10 mouse cellular contexts compared by ENCODE assay signal in the genomic region with DNA sequence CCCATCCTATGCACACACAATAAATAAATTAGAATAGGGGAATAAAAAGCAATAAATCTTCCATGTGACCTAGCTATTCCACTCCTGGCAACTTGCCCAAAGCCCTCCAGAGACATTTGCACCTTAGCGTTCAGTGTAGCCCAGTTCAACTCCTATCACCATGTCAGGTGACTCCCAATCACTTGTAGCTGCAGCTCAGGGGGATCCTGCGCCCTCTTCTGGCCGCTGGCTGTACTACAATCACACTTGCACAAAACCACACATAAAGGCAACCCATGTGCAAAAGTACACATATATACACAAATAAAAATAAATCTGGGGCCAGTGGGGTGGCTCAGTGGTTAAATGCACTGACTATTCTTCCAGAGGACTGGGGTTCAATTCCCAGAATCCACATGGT. TPM values are rescaled to one million over a fixed set of nuclear protein-coding genes. Genes with fewer than 3 reads are reported as not detected.
DNase-seq lines count a peak whose midpoint lies in the region; ATAC-seq and TF ChIP-seq lines count a peak whose summit lies in the region.
"Had no signal": no experiment of that assay in that cellular context is flagged by ENCODE, and none has a peak within 500 bp of the region (broad histone marks: within the 10 kb centered on the region; RNA-seq: fewer than 3 reads in every experiment).

No protein-coding gene starts in this region.

- no peak for TF ChIP-seq POLR2A in lung, adult 2 months (IDR thresholded peaks at IDR 0.05; ENCODE audit: borderline replicate concordance, extremely low read depth, low read depth, low read length)

- peak; percentile 63; the same call in 1 of the 2 replicates for ATAC-seq in erythroid progenitor cell, adult 5-6 weeks (replicated peaks; ENCODE audit: low FRiP score, poor library complexity, severe bottlenecking)

- H3K4me3 ChIP-seq in lung, adult 2 months (replicated peaks; ENCODE audit: extremely low read depth, low read depth, low read length) = no peak overlapping the region
- H3K4me3 ChIP-seq: neural tube, embryonic 13.5 days had no signal

- 16% methylated on average over 3 of the region's 3 CpGs for WGBS in lung, adult 2 months

- DNase-seq in cerebellum, postnatal 10 days = peak; percentile 44 to 66
- DNase-seq in cerebellum, adult 11 months = no peak
- DNase-seq in lung, adult 2 months = peak; percentile 43
- DNase-seq in lung, postnatal 25 days (ENCODE audit: low spot score) = no peak
- DNase-seq in retina, embryonic 14.5 days (ENCODE audit: low spot score) = peak; percentile 49
- no peak for DNase-seq in left cerebral cortex, adult 9 months (ENCODE audit: low spot score in 2 of 2)
- DNase-seq in heart, adult 9 months (ENCODE audit: low spot score in 2 of 2) = no peak

- peak; percentile 67 for TF ChIP-seq CTCF in lung, adult 2 months (IDR thresholded peaks at IDR 0.05; ENCODE audit: insufficient read depth, low read length)

- H3K4me1 ChIP-seq in lung, adult 2 months (ENCODE audit: control insufficient read depth, insufficient read depth, low read length) = no peaks in the 10 kb centered on the region
- H3K4me1 ChIP-seq: neural tube, embryonic 13.5 days had no signal

RNA-seq across cellular contexts. Expression of a gene that starts 14.3 kb away (rescaled TPM):
- polyA plus RNA-seq in lung, adult 2 months (2012; rRNA removed) = 36.2 and 45.7 TPM in 2 replicates
- total RNA-seq in erythroid progenitor cell, adult 5-6 weeks (2015; ENCODE audit: low replicate concordance) = 0.72 and 2.9 TPM in 2 replicates
- total RNA-seq in erythroid progenitor cell, adult 5-6 weeks (2017; ENCODE audit: low replicate concordance) = 0.77 TPM in 1 of 2 replicates, not detected in the other

RNA-seq across cellular contexts. Expression of a gene that starts 26.9 kb away (rescaled TPM):
- 5.1 and 5.3 TPM in 2 replicates for polyA plus RNA-seq in lung, adult 2 months (2012; rRNA removed)
- not detected in 2 replicates for total RNA-seq in erythroid progenitor cell, adult 5-6 weeks (2015; ENCODE audit: low replicate concordance)
- not detected in 2 replicates for total RNA-seq in erythroid progenitor cell, adult 5-6 weeks (2017; ENCODE audit: low replicate concordance)

RNA-seq across cellular contexts. Expression of a gene that starts 32.1 kb away (rescaled TPM):
- polyA plus RNA-seq in lung, adult 2 months (2012; rRNA removed) = 2.3 and 3.9 TPM in 2 replicates
- total RNA-seq in erythroid progenitor cell, adult 5-6 weeks (2015; ENCODE audit: low replicate concordance) = not detected in 2 replicates
- total RNA-seq in erythroid progenitor cell, adult 5-6 weeks (2017; ENCODE audit: low replicate concordance) = not detected in 2 replicates
- total RNA-seq: hematopoietic stem cell, adult 5-6 weeks had no signal

RNA-seq across cellular contexts. Expression of a gene that starts 53.1 kb away (rescaled TPM):
- 27.1 and 30.4 TPM in 2 replicates for polyA plus RNA-seq in lung, adult 2 months (2012; rRNA removed)
- total RNA-seq in erythroid progenitor cell, adult 5-6 weeks (2015; ENCODE audit: low replicate concordance) = 72.9 and 77.1 TPM in 2 replicates
- total RNA-seq in erythroid progenitor cell, adult 5-6 weeks (2017; ENCODE audit: low replicate concordance) = 132 and 139 TPM in 2 replicates

Comparison
In these comparisons a context has a peak if more than half of its experiments do, and no peak if none do; other contexts are left out.
1. DNase-seq: peak in cerebellum, postnatal 10 days (2 of 2), lung, adult 2 months (single experiment) and retina, embryonic 14.5 days (single experiment); none in cerebellum, adult 11 months (single experiment), lung, postnatal 25 days (single experiment), left cerebral cortex, adult 9 months (0 of 2) and heart, adult 9 months (0 of 2).